Mouse (Mus musculus): Measurements from ENCODE around the gene Krr1.
"Not testable (repeated sequence)": the region's sequence is repeated elsewhere in the genome, so short reads cannot be mapped to it uniquely, and the experiment has no call there.

Gene Krr1

GRCm38 (mm10) chr10:111983070-111983469, 10.6 kb downstream of the Krr1 start:
- DNase-seq, result no peak

- no peak for DNase-seq
These were observed 14.0 kb downstream of the Krr1 start for GRCm38 (mm10) chr10:111986453-111986852.

GRCm38 (mm10) chr10:111995803-111996548, 23.5 kb downstream of the Krr1 start:
- DNase-seq, result no peak

GRCm38 (mm10) chr10:111996549-111996904, 24.1 kb downstream of the Krr1 start:
- no peak for DNase-seq

GRCm38 (mm10) chr10:111996911-111997347, 24.5 kb downstream of the Krr1 start:
- no peak for DNase-seq

- DNase-seq, result no peak
These were observed 25.2 kb downstream of the Krr1 start for GRCm38 (mm10) chr10:111997671-111998070.

- DNase-seq, result no peak
These were observed 27.3 kb downstream of the Krr1 start for GRCm38 (mm10) chr10:111999765-112000164.

- no peak for DNase-seq
These were observed 28.1 kb downstream of the Krr1 start for GRCm38 (mm10) chr10:112000568-112000967.

- DNase-seq, result no peak
These were observed 28.9 kb downstream of the Krr1 start for GRCm38 (mm10) chr10:112001350-112001749.

GRCm38 (mm10) chr10:112001756-112002520, 29.5 kb downstream of the Krr1 start:
- no peak for DNase-seq

- DNase-seq, result no peak
These were observed 30.2 kb downstream of the Krr1 start, which contains the start of gene Glipr1 for GRCm38 (mm10) chr10:112002544-112003215. Gene Glipr1, minus strand, starts transcription at chr10:112002631.

GRCm38 (mm10) chr10:112009511-112009910, 37.0 kb downstream of the Krr1 start:
- DNase-seq, result not testable (repeated sequence)

GRCm38 (mm10) chr10:112023585-112023984, 51.1 kb downstream of the Krr1 start:
- DNase-seq, result no peak

- DNase-seq, result not testable (repeated sequence)
These were observed 56.2 kb downstream of the Krr1 start for GRCm38 (mm10) chr10:112028689-112029088.
